Mouse (Mus musculus) neural tube, embryonic 14.5 days (tissue): ENCODE measurements at regions not wholly inside any gene's neighbourhood (a gene's known extent, or its start where the extent isn't known, plus 50 kb on each side); places are given as distances from the start of the nearest gene placed in this dataset.

Experiments used
- ATAC-seq: fragments of 200-750 bp; cut with Nextera tagmentation; 2 replicates; pipeline ENCODE4 v1.8.0; 2017; ENCODE audit warnings: low read depth, mild to moderate bottlenecking, moderate TSS enrichment, moderate library complexity
- H3K27ac ChIP-seq: fragments of 300-500 bp; sonication (generic); 2 replicates; pipeline ENCODE4 v1.5.1; 2014; ENCODE audit warnings: low read depth, mild to moderate bottlenecking, control low read depth, low read length, moderate library complexity, mixed read lengths
- H3K27me3 ChIP-seq: fragments of 300-500 bp; sonication (generic); 2 replicates; pipeline ENCODE4 v1.6.1; 2014; ENCODE audit warnings: low read length; ENCODE audit not compliant: control insufficient read depth, insufficient read depth
- H3K36me3 ChIP-seq: fragments of 300-500 bp; sonication (generic); 2 replicates; pipeline ENCODE4 v1.6.1; 2014; ENCODE audit warnings: low read length, mixed read lengths; ENCODE audit not compliant: control insufficient read depth, insufficient read depth
- H3K4me1 ChIP-seq: fragments of 300-500 bp; sonication (generic); 2 replicates; pipeline ENCODE4 v1.6.1; 2014; ENCODE audit warnings: low read length; ENCODE audit not compliant: control insufficient read depth, insufficient read depth
- H3K4me2 ChIP-seq: fragments of 300-500 bp; sonication (generic); 2 replicates; pipeline ENCODE4 v1.6.1; 2014; ENCODE audit warnings: mild to moderate bottlenecking, low read depth, low read length, control low read depth
- H3K4me3 ChIP-seq: fragments of 300-500 bp; sonication (generic); 2 replicates; pipeline ENCODE4 v1.5.1; 2014; ENCODE audit warnings: low read depth, low read length, control low read depth, mixed read lengths
- H3K9ac ChIP-seq: fragments of 300-500 bp; sonication (generic); replicated peaks from 2 replicates; pipeline ENCODE4 v1.6.1; 2014; ENCODE audit warnings: low read depth, mild to moderate bottlenecking, control low read depth, low read length, mixed read lengths
- H3K9me3 ChIP-seq: fragments of 300-500 bp; sonication (generic); 2 replicates; pipeline ENCODE4 v1.6.1; 2016; ENCODE audit warnings: low read length; ENCODE audit not compliant: control insufficient read depth
- WGBS: fragments of 180-500 bp; shearing (Covaris S2); extraction: QIAGEN DNeasy Blood & Tissue Kit; methylation state at CpG from one replicate; pipeline ENCODE4 v1.1.7; 2014; 5-methylcytosine and 5-hydroxymethylcytosine counted together

DNA sequence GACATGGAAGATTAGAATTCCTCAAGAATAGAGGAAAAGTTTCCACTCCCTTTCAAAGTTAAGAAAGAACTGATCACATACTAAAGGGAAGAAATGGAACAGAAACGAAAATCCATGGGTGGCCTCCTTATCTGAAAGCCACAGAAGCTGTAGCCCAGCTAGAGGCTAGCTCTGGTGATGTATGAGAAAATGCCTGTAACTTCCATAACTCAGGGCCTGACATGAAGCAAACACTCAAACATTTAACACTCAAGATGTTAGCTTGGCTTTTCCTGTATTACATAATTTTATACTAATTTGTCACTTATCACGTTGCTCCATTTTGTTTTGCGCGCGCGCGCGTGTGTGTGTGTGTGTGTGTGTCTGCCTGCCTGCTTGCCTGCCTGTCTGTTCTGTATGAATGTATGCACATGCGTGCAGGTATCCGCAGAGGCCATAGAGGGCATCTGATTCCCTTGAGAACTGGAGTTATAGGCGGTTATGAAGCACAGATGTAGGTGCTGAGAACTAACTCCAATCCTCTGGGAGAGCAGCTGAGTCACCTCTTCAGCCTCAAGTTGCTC, 88.2 kb downstream of the Olfr267 start:
- Histone ChIP-seq H3K4me1 (no peaks in the 10 kb centered on the region), H3K4me3 (no peak overlapping the region), H3K9ac (no peak overlapping the region), H3K4me2 (no peak overlapping the region), H3K36me3 (no peaks in the 10 kb centered on the region), H3K27me3 (no peaks in the 10 kb centered on the region), H3K9me3 (no peaks in the 10 kb centered on the region), H3K27ac (no peak overlapping the region)
- 92% methylated on average over 11 of the region's 11 CpGs for WGBS
- no peak for ATAC-seq

DNA sequence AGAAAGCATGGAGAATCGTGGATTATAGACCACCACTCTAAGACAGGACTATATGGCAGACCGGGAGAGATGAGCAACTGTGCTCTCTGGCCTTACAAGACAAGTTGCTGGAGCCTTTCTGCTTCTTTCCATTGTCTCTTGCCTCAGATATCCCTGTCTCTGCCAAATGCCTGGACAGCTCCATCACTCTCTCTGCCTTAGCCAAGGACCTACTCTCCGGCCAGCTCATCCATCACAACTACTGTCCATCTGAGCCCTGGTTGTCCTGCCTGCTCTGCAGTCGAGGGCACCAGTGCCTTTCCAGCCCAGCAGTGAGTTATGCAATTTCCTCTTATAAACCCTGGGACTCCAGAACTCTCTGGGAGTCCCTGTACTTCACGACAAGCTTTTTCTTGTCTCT, 88.7 kb downstream of the Olfr267 start:
- 70% methylated on average over 5 of the region's 5 CpGs for WGBS
- ATAC-seq = no peak

GRCm38 (mm10) chr4:58696684-58697083, 90.8 kb downstream of the Olfr267 start:
- 74% methylated on average over 4 of the region's 4 CpGs for WGBS
- Histone ChIP-seq H3K9ac (no peak overlapping the region), H3K27me3 (no peaks in the 10 kb centered on the region), H3K4me1 (no peaks in the 10 kb centered on the region), H3K27ac (no peak overlapping the region), H3K9me3 (no peaks in the 10 kb centered on the region), H3K36me3 (no peaks in the 10 kb centered on the region), H3K4me3 (no peak overlapping the region), H3K4me2 (no peak overlapping the region)
- no peak for ATAC-seq

More for the DNA sequence above, 88.7 kb downstream of the Olfr267 start:
- no peaks in the 10 kb centered on the region for H3K36me3 ChIP-seq
- H3K4me1 ChIP-seq = no peaks in the 10 kb centered on the region
- no peaks in the 10 kb centered on the region for H3K9me3 ChIP-seq
- H3K4me2 ChIP-seq = no peak overlapping the region
- no peak overlapping the region for H3K9ac ChIP-seq
- no peak overlapping the region for H3K4me3 ChIP-seq
- no peak overlapping the region for H3K27ac ChIP-seq
- no peaks in the 10 kb centered on the region for H3K27me3 ChIP-seq

GRCm38 (mm10) chr4:58695281-58695680, 92.2 kb downstream of the Olfr267 start:
- Histone ChIP-seq H3K9ac (no peak overlapping the region), H3K4me3 (no peak overlapping the region), H3K9me3 (no peaks in the 10 kb centered on the region), H3K4me2 (no peak overlapping the region), H3K4me1 (no peaks in the 10 kb centered on the region), H3K27ac (no peak overlapping the region), H3K27me3 (no peaks in the 10 kb centered on the region), H3K36me3 (no peaks in the 10 kb centered on the region)
- whole genome bisulfite sequencing = 66% methylated on average over 6 of the region's 6 CpGs
- ATAC-seq = no peak

DNA sequence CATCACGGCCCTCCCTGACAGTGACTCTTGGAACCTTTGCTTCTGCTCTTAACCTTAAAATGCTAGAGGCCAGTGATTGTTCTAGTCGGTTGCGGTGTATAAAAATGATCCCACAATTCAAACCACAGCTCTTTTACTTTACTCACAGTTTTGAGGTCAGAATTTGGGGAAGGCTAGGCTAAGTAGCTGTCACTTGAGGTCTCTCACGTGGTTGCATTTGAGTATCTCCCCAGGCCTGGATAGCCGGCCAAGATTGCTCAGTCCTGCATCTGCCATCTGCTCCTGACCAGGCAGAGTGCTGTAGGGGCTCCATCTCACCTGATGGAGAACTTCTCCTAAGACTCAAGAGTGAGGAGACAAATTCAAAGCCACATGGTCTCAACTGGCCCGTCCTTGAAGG, 94.5 kb downstream of the Olfr267 start:
- no peaks in the 10 kb centered on the region for H3K36me3 ChIP-seq
- H3K9me3 ChIP-seq = no peaks in the 10 kb centered on the region
- H3K9ac ChIP-seq = no peak overlapping the region
- no peak overlapping the region for H3K4me2 ChIP-seq
- no peak for ATAC-seq
- no peak overlapping the region for H3K27ac ChIP-seq
- WGBS = 85% methylated on average over 6 of the region's 6 CpGs
- H3K4me1 ChIP-seq = no peaks in the 10 kb centered on the region
- no peak overlapping the region for H3K4me3 ChIP-seq
- no peaks in the 10 kb centered on the region for H3K27me3 ChIP-seq

DNA sequence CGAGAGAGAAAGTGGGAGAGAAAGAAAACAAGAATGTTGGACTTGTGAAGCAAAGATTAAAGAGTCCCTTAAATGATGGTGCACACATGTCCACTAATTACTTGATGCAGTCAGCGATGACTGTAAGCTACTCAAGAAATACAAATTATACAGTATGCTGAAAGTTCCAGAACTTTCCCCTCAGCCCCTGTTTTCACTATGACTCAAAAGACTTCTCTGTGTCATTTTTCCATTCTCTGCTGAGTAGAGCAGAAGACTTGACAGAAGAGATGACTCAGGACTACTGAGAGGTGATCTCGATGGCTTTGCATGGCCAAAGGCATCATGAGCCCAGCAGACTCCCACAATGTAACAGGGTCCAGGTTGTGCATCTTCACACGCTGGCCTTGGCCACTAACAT, 105.6 kb downstream of the Olfr267 start:
- WGBS = 89% methylated on average over 4 of the region's 4 CpGs
- no peak for ATAC-seq
- H3K36me3 ChIP-seq = no peaks in the 10 kb centered on the region
- no peaks in the 10 kb centered on the region for H3K27me3 ChIP-seq
- H3K9me3 ChIP-seq = no peaks in the 10 kb centered on the region
- H3K4me3 ChIP-seq = no peak overlapping the region
- no peak overlapping the region for H3K4me2 ChIP-seq
- no peak overlapping the region for H3K27ac ChIP-seq
- H3K9ac ChIP-seq = no peak overlapping the region
- no peaks in the 10 kb centered on the region for H3K4me1 ChIP-seq

DNA sequence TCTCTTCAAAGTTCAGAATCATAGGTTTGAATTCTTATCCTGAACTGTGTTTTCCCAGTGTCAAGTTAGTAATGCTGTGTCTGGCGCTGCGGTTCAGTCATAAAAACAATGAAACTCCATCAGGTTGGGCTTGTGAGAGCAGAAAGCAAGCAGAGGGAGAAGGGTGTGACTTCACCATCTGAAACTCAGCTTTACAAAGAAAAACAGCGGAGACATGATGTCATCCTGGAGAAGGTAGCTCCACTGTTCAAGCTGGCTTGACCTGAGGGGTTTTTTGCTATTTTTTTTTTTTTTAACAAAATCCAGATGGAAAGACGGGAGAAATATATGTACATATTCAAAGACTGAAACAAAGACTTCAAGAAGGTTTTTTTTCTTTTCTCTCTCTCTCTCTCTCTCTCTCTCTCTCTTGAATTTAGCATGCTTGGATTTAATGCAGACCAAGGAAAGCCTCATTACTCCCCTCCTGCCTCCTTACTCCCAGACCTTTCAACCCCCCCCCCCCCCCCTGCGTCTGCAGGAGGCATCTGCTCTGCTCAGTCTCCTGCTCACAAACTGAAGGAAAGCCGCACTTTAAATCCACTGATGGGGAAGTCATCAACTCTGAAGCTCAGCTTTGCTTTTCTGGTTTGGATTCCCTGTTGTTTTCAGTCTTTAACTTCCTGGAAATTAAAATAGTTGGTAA, 109.7 kb downstream of the Olfr267 start:
- H3K4me2 ChIP-seq = no peak overlapping the region
- 55% methylated on average over 6 of the region's 6 CpGs for WGBS
- no peak for ATAC-seq

GRCm38 (mm10) chr4:58671406-58672035, 116.0 kb downstream of the Olfr267 start:
- Histone ChIP-seq H3K27me3 (no peaks in the 10 kb centered on the region), H3K4me2 (no peak overlapping the region), H3K9ac (no peak overlapping the region), H3K9me3 (no peaks in the 10 kb centered on the region), H3K4me1 (peaks cover 4% of the 10 kb centered on the region), H3K36me3 (no peaks in the 10 kb centered on the region), H3K4me3 (no peak overlapping the region), H3K27ac (no peak overlapping the region)
- no peak for ATAC-seq
- WGBS = 47% methylated on average over 14 of the region's 14 CpGs

More for the DNA sequence above, 109.7 kb downstream of the Olfr267 start:
- Histone ChIP-seq H3K9ac (no peak overlapping the region), H3K36me3 (no peaks in the 10 kb centered on the region), H3K4me1 (no peaks in the 10 kb centered on the region), H3K27me3 (no peaks in the 10 kb centered on the region), H3K27ac (no peak overlapping the region), H3K9me3 (no peaks in the 10 kb centered on the region), H3K4me3 (no peak overlapping the region)

DNA sequence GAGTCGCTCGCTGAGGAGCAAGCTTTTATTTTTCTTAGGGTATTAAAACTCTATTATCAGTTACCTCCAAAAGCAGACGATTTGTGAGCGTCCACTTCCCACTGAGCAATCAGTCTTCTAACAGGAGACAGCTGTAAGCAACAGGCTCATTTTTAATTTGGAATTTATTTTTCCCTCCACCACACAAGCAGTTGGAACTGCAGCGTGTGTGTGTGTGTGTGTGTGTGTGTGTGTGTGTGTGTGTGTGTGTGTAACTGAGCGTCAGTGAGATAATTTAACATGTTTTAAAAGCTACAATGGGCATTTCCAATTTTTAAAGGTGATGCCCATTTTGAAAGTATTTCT, 116.6 kb downstream of the Olfr267 start:
- Histone ChIP-seq H3K27ac (no peak overlapping the region), H3K4me2 (peak overlapping the region; percentile 25; the same call in 1 of the 2 replicates), H3K27me3 (no peaks in the 10 kb centered on the region), H3K36me3 (no peaks in the 10 kb centered on the region), H3K9me3 (no peaks in the 10 kb centered on the region), H3K9ac (no peak overlapping the region), H3K4me3 (no peak overlapping the region), H3K4me1 (peaks cover 4% of the 10 kb centered on the region)
- no peak; the same call in 1 of the 2 replicates for ATAC-seq
- 6% methylated on average over 6 of the region's 6 CpGs for WGBS
